Mouse (Mus musculus): ENCODE measurements around the gene Usp40.

GRCm38 (mm10) chr1:87899701-87900100, 108.7 kb downstream of the Usp40 start:
- no peak for TF ChIP-seq POLR2A (IDR thresholded peaks at IDR 0.05; ENCODE audit: borderline replicate concordance, control insufficient read depth, low read depth, low read length)
- no peak for TF ChIP-seq CTCF (IDR thresholded peaks at IDR 0.05; ENCODE audit: control insufficient read depth, insufficient read depth, low read length)

Measured in bone marrow, adult 2 months (tissue).